ENCODE assay signal across 8 mouse cellular contexts in genomic region chr2:48814223-48815038, GRCm38 (mm10). TPM values are rescaled to one million over a fixed set of nuclear protein-coding genes. Genes with fewer than 3 reads are reported as not detected.
DNase-seq lines count a peak whose midpoint lies in the region; ATAC-seq and TF ChIP-seq lines count a peak whose summit lies in the region.

No protein-coding gene starts in this region.

- peaks cover 20% of the 10 kb centered on the region for H3K4me1 ChIP-seq in erythroblast, embryonic 14.5 days (ENCODE audit: control insufficient read depth)
- no peaks in the 10 kb centered on the region for H3K4me1 ChIP-seq in intestine, postnatal 0 days (replicated peaks; ENCODE audit: control insufficient read depth, insufficient read depth, low read length)
- peaks cover 24% of the 10 kb centered on the region for H3K4me1 ChIP-seq in limb, embryonic 13.5 days
- peaks cover 30% of the 10 kb centered on the region for H3K4me1 ChIP-seq in midbrain, embryonic 13.5 days (replicated peaks)

- H3K9me3 ChIP-seq in erythroblast, embryonic 14.5 days (ENCODE audit: control insufficient read depth, low read length): no peaks in the 10 kb centered on the region
- no peaks in the 10 kb centered on the region for H3K9me3 ChIP-seq in intestine, postnatal 0 days (ENCODE audit: control insufficient read depth)
- no peaks in the 10 kb centered on the region for H3K9me3 ChIP-seq in limb, embryonic 13.5 days
- H3K9me3 ChIP-seq in midbrain, embryonic 13.5 days: no peaks in the 10 kb centered on the region

- WGBS in intestine, postnatal 0 days: under 1% methylated on average over 69 of the region's 76 CpGs
- under 1% methylated on average over 71 of the region's 76 CpGs for WGBS in limb, embryonic 13.5 days
- under 1% methylated on average over 74 of the region's 76 CpGs for WGBS in midbrain, embryonic 13.5 days

- no peaks in the 10 kb centered on the region for H3K36me3 ChIP-seq in erythroblast, embryonic 14.5 days (ENCODE audit: control insufficient read depth)
- H3K36me3 ChIP-seq in intestine, postnatal 0 days (ENCODE audit: control insufficient read depth, insufficient read depth): no peaks in the 10 kb centered on the region
- H3K36me3 ChIP-seq in limb, embryonic 13.5 days: no peaks in the 10 kb centered on the region
- no peaks in the 10 kb centered on the region for H3K36me3 ChIP-seq in midbrain, embryonic 13.5 days

- no peak for ATAC-seq in erythroblast, adult 5-6 weeks (replicated peaks; ENCODE audit: low FRiP score, poor library complexity, severe bottlenecking)
- ATAC-seq in granulocyte monocyte progenitor cell, adult 5-6 weeks (replicated peaks; ENCODE audit: poor library complexity, severe bottlenecking): peak; percentile 38
- ATAC-seq in intestine, postnatal 0 days: peak; percentile 80
- peak; percentile 42; the same call in 1 of the 2 replicates for ATAC-seq in limb, embryonic 13.5 days (ENCODE audit: low FRiP score, low read depth)
- ATAC-seq in midbrain, embryonic 13.5 days: no peak; the same call in 1 of the 2 replicates

- peak overlapping the region; percentile 71 for H3K4me3 ChIP-seq in erythroblast, embryonic 14.5 days (replicated peaks)
- peak overlapping the region; percentile 79 for H3K4me3 ChIP-seq in intestine, postnatal 0 days (ENCODE audit: low read depth, low read length)
- H3K4me3 ChIP-seq in limb, embryonic 13.5 days: peak overlapping the region; percentile 87
- peak overlapping the region; percentile 89 for H3K4me3 ChIP-seq in midbrain, embryonic 13.5 days (replicated peaks)

- peak; percentile 47 for TF ChIP-seq CTCF in intestine, postnatal 0 days (IDR thresholded peaks at IDR 0.05; ENCODE audit: low read depth)

- peak overlapping the region; percentile 90 for H3K9ac ChIP-seq in intestine, postnatal 0 days (ENCODE audit: low read depth, low read length)
- peak overlapping the region; percentile 96 for H3K9ac ChIP-seq in limb, embryonic 13.5 days
- peak overlapping the region; percentile 92 for H3K9ac ChIP-seq in midbrain, embryonic 13.5 days (replicated peaks)

- peak overlapping the region; percentile 96 for H3K27ac ChIP-seq in intestine, postnatal 0 days (ENCODE audit: low read depth, low read length)
- peak overlapping the region; percentile 95 for H3K27ac ChIP-seq in limb, embryonic 13.5 days
- peak overlapping the region; percentile 98 for H3K27ac ChIP-seq in midbrain, embryonic 13.5 days

- H3K4me2 ChIP-seq in intestine, postnatal 0 days (replicated peaks; ENCODE audit: low read depth): peak overlapping the region; percentile 80
- H3K4me2 ChIP-seq in limb, embryonic 13.5 days (replicated peaks): peak overlapping the region; percentile 74
- peak overlapping the region; percentile 77 for H3K4me2 ChIP-seq in midbrain, embryonic 13.5 days (replicated peaks)

- peak; percentile 60 for DNase-seq in embryo, embryonic 10.5 days (ENCODE audit: low spot score)
- peak; percentile 11 to 30 for DNase-seq in spleen, postnatal 10 days (ENCODE audit: low spot score in 2 of 2)

- peaks cover 58% of the 10 kb centered on the region for H3K27me3 ChIP-seq in erythroblast, embryonic 14.5 days (ENCODE audit: control insufficient read depth)
- H3K27me3 ChIP-seq in intestine, postnatal 0 days (replicated peaks; ENCODE audit: control insufficient read depth, insufficient read depth, low read length): no peaks in the 10 kb centered on the region
- H3K27me3 ChIP-seq in limb, embryonic 13.5 days: no peaks in the 10 kb centered on the region
- H3K27me3 ChIP-seq in midbrain, embryonic 13.5 days: no peaks in the 10 kb centered on the region

RNA-seq across cellular contexts. Expression of gene Acvr2a, which starts 0.5 kb away (rescaled TPM):
- 0.01 TPM in 1 of 2 replicates, not detected in the other for polyA plus RNA-seq in erythroblast, embryonic 14.5 days (2012)
- total RNA-seq in erythroblast, adult 5-6 weeks (2015; ENCODE audit: low replicate concordance): 0.84 TPM in 1 of 2 replicates, not detected in the other
- total RNA-seq in erythroblast, adult 5-6 weeks (2017; ENCODE audit: low replicate concordance): 0.60 and 2.6 TPM in 2 replicates
- 1.1 and 2.1 TPM in 2 replicates for total RNA-seq in granulocyte monocyte progenitor cell, adult 5-6 weeks (2014; fragmentation: Nextera tagmentation)
- total RNA-seq in granulocyte monocyte progenitor cell, adult 5-6 weeks (2017): 1.5 and 1.8 TPM in 2 replicates
- polyA plus RNA-seq in intestine, postnatal 0 days (2015; fragmentation: Nextera tagmentation; extraction: Ambion mirVana): 10.5 and 10.6 TPM in 2 replicates
- polyA plus RNA-seq in limb, embryonic 13.5 days (2015; fragmentation: Nextera tagmentation; extraction: Ambion mirVana): 20.3 and 21.1 TPM in 2 replicates
- polyA plus RNA-seq in midbrain, embryonic 13.5 days (2015; fragmentation: Nextera tagmentation; extraction: Ambion mirVana): 41.2 TPM in 2 replicates

Comparison
In these comparisons a context has a peak if more than half of its experiments do, and no peak if none do; other contexts are left out.
1. ATAC-seq: peak in granulocyte monocyte progenitor cell, adult 5-6 weeks (single experiment), intestine, postnatal 0 days (single experiment) and limb, embryonic 13.5 days (single experiment); none in erythroblast, adult 5-6 weeks (single experiment) and midbrain, embryonic 13.5 days (single experiment).
2. RNA of gene Acvr2a, which starts 0.5 kb away (polyA plus RNA-seq): 41.2 TPM in midbrain, embryonic 13.5 days, 20.3 to 21.1 TPM in limb, embryonic 13.5 days and 10.5 to 10.6 TPM in intestine, postnatal 0 days; 0.01 TPM in erythroblast, embryonic 14.5 days; every median in the first group is over 10 times any median in the second.
3. Peak in every context shown above with its lines, with median percentiles within 50 percentile points of each other: H3K4me3 ChIP-seq, H3K27ac ChIP-seq, H3K4me2 ChIP-seq and H3K9ac ChIP-seq.